Mouse (Mus musculus): ENCODE data around the gene Rgp1.

The Rgp1 gene

GRCm38 (mm10) chr4:43561997-43562768 lies 16.3 kb upstream of the Rgp1 start, which contains the start of the genes Creb3 and Tln1:
Creb3 (plus strand) TSS chr4:43562332.
Tln1 (minus strand) TSS chr4:43562691.
- DNase-seq (ENCODE audit: low spot score in 2 of 2), result peak; percentile 92 to 94

- peak in 1 of 2 experiments; percentile 63 for DNase-seq (ENCODE audit: low spot score in 2 of 2)
These were observed 15.5 kb upstream of the Rgp1 start for GRCm38 (mm10) chr4:43562769-43563600.

GRCm38 (mm10) chr4:43563601-43563875 lies 15.0 kb upstream of the Rgp1 start:
- DNase-seq (ENCODE audit: low spot score in 2 of 2), result no peak

GRCm38 (mm10) chr4:43564231-43564630 lies 14.3 kb upstream of the Rgp1 start:
- no peak for DNase-seq (ENCODE audit: low spot score in 2 of 2)

GRCm38 (mm10) chr4:43567140-43567539 lies 11.4 kb upstream of the Rgp1 start:
- no peak for DNase-seq (ENCODE audit: low spot score in 2 of 2)

GRCm38 (mm10) chr4:43571395-43572045 lies 7.0 kb upstream of the Rgp1 start:
- no peak for DNase-seq (ENCODE audit: low spot score in 2 of 2)

- DNase-seq (ENCODE audit: low spot score in 2 of 2), result no peak
These were observed 5.0 kb upstream of the Rgp1 start for GRCm38 (mm10) chr4:43573561-43573960.

GRCm38 (mm10) chr4:43575356-43575755 lies 3.2 kb upstream of the Rgp1 start:
- DNase-seq (ENCODE audit: low spot score in 2 of 2), result no peak

- no peak for DNase-seq (ENCODE audit: low spot score in 2 of 2)
These were observed 1.2 kb upstream of the Rgp1 start for GRCm38 (mm10) chr4:43577237-43577881.

GRCm38 (mm10) chr4:43579256-43579655 lies 741 bp downstream of the Rgp1 start:
- no peak for DNase-seq (ENCODE audit: low spot score in 2 of 2)

- DNase-seq (ENCODE audit: low spot score in 2 of 2), result no peak
These were observed 1.2 kb downstream of the Rgp1 start for GRCm38 (mm10) chr4:43579731-43580130.

- DNase-seq (ENCODE audit: low spot score in 2 of 2), result no peak
These were observed 2.2 kb downstream of the Rgp1 start for GRCm38 (mm10) chr4:43580721-43581120.

GRCm38 (mm10) chr4:43581381-43581780 lies 2.9 kb downstream of the Rgp1 start:
- no peak for DNase-seq (ENCODE audit: low spot score in 2 of 2)

- no peak for DNase-seq (ENCODE audit: low spot score in 2 of 2)
These were observed 3.7 kb downstream of the Rgp1 start for GRCm38 (mm10) chr4:43582241-43582640.

- DNase-seq (ENCODE audit: low spot score in 2 of 2), result no peak
These were observed 4.9 kb downstream of the Rgp1 start for GRCm38 (mm10) chr4:43583421-43583820.

GRCm38 (mm10) chr4:43584444-43585416 lies 6.2 kb downstream of the Rgp1 start, which contains the start of gene Msmp:
Msmp (minus strand) TSS chr4:43584494.
- no peak for DNase-seq (ENCODE audit: low spot score in 2 of 2)

- DNase-seq (ENCODE audit: low spot score in 2 of 2), result no peak
These were observed 7.2 kb downstream of the Rgp1 start for GRCm38 (mm10) chr4:43585682-43586081.

GRCm38 (mm10) chr4:43586411-43586810 lies 7.9 kb downstream of the Rgp1 start:
- DNase-seq (ENCODE audit: low spot score in 2 of 2), result no peak

GRCm38 (mm10) chr4:43587681-43588080 lies 9.2 kb downstream of the Rgp1 start:
- no peak for DNase-seq (ENCODE audit: low spot score in 2 of 2)

GRCm38 (mm10) chr4:43591543-43591942 lies 13.0 kb downstream of the Rgp1 start:
- no peak for DNase-seq (ENCODE audit: low spot score in 2 of 2)

- no peak for DNase-seq (ENCODE audit: low spot score in 2 of 2)
These were observed 13.4 kb downstream of the Rgp1 start for GRCm38 (mm10) chr4:43591961-43592360.

Data from spleen, postnatal 4 days (tissue).